Mouse (Mus musculus): ENCODE measurements around the gene Mapkapk5. TPM values are rescaled to one million over a fixed set of nuclear protein-coding genes. Genes with fewer than 3 reads are reported as not detected.
A peak's percentile ranks its signal among the peaks of the same experiment; 100 is the strongest.

The Mapkapk5 gene
- polyA plus RNA-seq, 1 experiment from 2014 or later, result 22.9 TPM

- H3K27me3 ChIP-seq, result no peaks in the 10 kb centered on the region
- no peak for ATAC-seq (ENCODE audit: insufficient read depth)
- H3K4me3 ChIP-seq (replicated peaks), result no peak overlapping the region
- peaks cover 8% of the 10 kb centered on the region for H3K36me3 ChIP-seq (replicated peaks)
- no peak overlapping the region for H3K4me2 ChIP-seq
- H3K27ac ChIP-seq (replicated peaks), result peak overlapping the region; percentile 65; the same call in 1 of the 2 replicates
- 83% methylated on average over 10 of the region's 10 CpGs for WGBS (ENCODE audit: insufficient replicate concordance)
- peaks cover 49% of the 10 kb centered on the region for H3K4me1 ChIP-seq (replicated peaks)
- no peaks in the 10 kb centered on the region for H3K9me3 ChIP-seq (replicated peaks)
- no peak overlapping the region for H3K9ac ChIP-seq
Measured at GRCm38 (mm10) chr5:121585005-121585404, 39.3 kb upstream of the Mapkapk5 start.

GRCm38 (mm10) chr5:121583765-121584501 lies 38.2 kb upstream of the Mapkapk5 start:
- H3K4me3 ChIP-seq (replicated peaks), result no peak overlapping the region
- H3K27me3 ChIP-seq, result no peaks in the 10 kb centered on the region
- peak overlapping the region; percentile 29 for H3K4me2 ChIP-seq
- peak overlapping the region; percentile 65 for H3K27ac ChIP-seq (replicated peaks)
- ATAC-seq (ENCODE audit: insufficient read depth), result peak; percentile 72
- no peaks in the 10 kb centered on the region for H3K9me3 ChIP-seq (replicated peaks)
- peaks cover 47% of the 10 kb centered on the region for H3K4me1 ChIP-seq (replicated peaks)
- H3K36me3 ChIP-seq (replicated peaks), result peaks cover 19% of the 10 kb centered on the region
- no peak overlapping the region for H3K9ac ChIP-seq
- 36% methylated on average over 12 of the region's 12 CpGs for WGBS (ENCODE audit: insufficient replicate concordance)

- Histone ChIP-seq H3K27ac (replicated peaks) (no peak overlapping the region), H3K36me3 (replicated peaks) (peaks cover 36% of the 10 kb centered on the region), H3K9me3 (replicated peaks) (no peaks in the 10 kb centered on the region), H3K9ac (no peak overlapping the region), H3K4me3 (replicated peaks) (no peak overlapping the region), H3K4me2 (no peak overlapping the region), H3K4me1 (replicated peaks) (peaks cover 28% of the 10 kb centered on the region), H3K27me3 (no peaks in the 10 kb centered on the region)
- no peak for ATAC-seq (ENCODE audit: insufficient read depth)
- 77% methylated on average over 8 of the region's 8 CpGs for WGBS (ENCODE audit: insufficient replicate concordance)
Measured at GRCm38 (mm10) chr5:121581945-121582344, 36.2 kb upstream of the Mapkapk5 start.

- Histone ChIP-seq H3K4me1 (replicated peaks) (no peaks in the 10 kb centered on the region; the same call in 1 of the 2 replicates), H3K4me3 (replicated peaks) (no peak overlapping the region), H3K9ac (no peak overlapping the region), H3K9me3 (replicated peaks) (no peaks in the 10 kb centered on the region), H3K27me3 (no peaks in the 10 kb centered on the region), H3K4me2 (no peak overlapping the region), H3K36me3 (replicated peaks) (peaks cover 82% of the 10 kb centered on the region), H3K27ac (replicated peaks) (no peak overlapping the region)
- ATAC-seq (ENCODE audit: insufficient read depth), result no peak
- 76% methylated on average over 11 of the region's 11 CpGs for WGBS (ENCODE audit: insufficient replicate concordance)
Measured at GRCm38 (mm10) chr5:121576927-121577488, 31.3 kb upstream of the Mapkapk5 start.

GRCm38 (mm10) chr5:121575867-121576266 lies 30.2 kb upstream of the Mapkapk5 start:
- no peak overlapping the region for H3K9ac ChIP-seq

GRCm38 (mm10) chr5:121574145-121574544 lies 28.4 kb upstream of the Mapkapk5 start:
- ATAC-seq (ENCODE audit: insufficient read depth), result no peak
- Histone ChIP-seq H3K4me3 (replicated peaks) (no peak overlapping the region), H3K9me3 (replicated peaks) (no peaks in the 10 kb centered on the region), H3K27ac (replicated peaks) (no peak overlapping the region), H3K4me1 (replicated peaks) (no peaks in the 10 kb centered on the region), H3K4me2 (no peak overlapping the region), H3K9ac (no peak overlapping the region), H3K36me3 (replicated peaks) (peaks cover 94% of the 10 kb centered on the region), H3K27me3 (no peaks in the 10 kb centered on the region)
- WGBS (ENCODE audit: insufficient replicate concordance), result 79% methylated on average over 13 of the region's 13 CpGs

More at GRCm38 (mm10) chr5:121575867-121576266, 30.2 kb upstream of the Mapkapk5 start:
- H3K4me1 ChIP-seq (replicated peaks), result no peaks in the 10 kb centered on the region
- WGBS (ENCODE audit: insufficient replicate concordance), result 90% methylated on average over 11 of the region's 11 CpGs
- H3K27me3 ChIP-seq, result no peaks in the 10 kb centered on the region
- no peaks in the 10 kb centered on the region for H3K9me3 ChIP-seq (replicated peaks)
- H3K4me2 ChIP-seq, result no peak overlapping the region
- H3K4me3 ChIP-seq (replicated peaks), result no peak overlapping the region
- H3K27ac ChIP-seq (replicated peaks), result no peak overlapping the region
- no peak for ATAC-seq (ENCODE audit: insufficient read depth)
- peaks cover 93% of the 10 kb centered on the region for H3K36me3 ChIP-seq (replicated peaks)

- Histone ChIP-seq H3K9me3 (replicated peaks) (no peaks in the 10 kb centered on the region), H3K9ac (no peak overlapping the region), H3K4me1 (replicated peaks) (no peaks in the 10 kb centered on the region; the same call in none of the 2 replicates), H3K4me3 (replicated peaks) (no peak overlapping the region), H3K27ac (replicated peaks) (no peak overlapping the region), H3K4me2 (no peak overlapping the region), H3K36me3 (replicated peaks) (peaks cover 85% of the 10 kb centered on the region), H3K27me3 (no peaks in the 10 kb centered on the region)
- 77% methylated on average over 1 of the region's 1 CpGs for WGBS (ENCODE audit: insufficient replicate concordance)
- ATAC-seq (ENCODE audit: insufficient read depth), result no peak
Measured at GRCm38 (mm10) chr5:121570787-121571186, 25.1 kb upstream of the Mapkapk5 start.

- Histone ChIP-seq H3K4me2 (no peak overlapping the region), H3K9me3 (replicated peaks) (no peaks in the 10 kb centered on the region), H3K27me3 (no peaks in the 10 kb centered on the region), H3K4me1 (replicated peaks) (peaks cover 7% of the 10 kb centered on the region), H3K27ac (replicated peaks) (no peak overlapping the region), H3K9ac (no peak overlapping the region), H3K4me3 (replicated peaks) (no peak overlapping the region), H3K36me3 (replicated peaks) (peaks cover 77% of the 10 kb centered on the region)
- ATAC-seq (ENCODE audit: insufficient read depth), result no peak
- WGBS (ENCODE audit: insufficient replicate concordance), result 82% methylated on average over 9 of the region's 9 CpGs
Measured at GRCm38 (mm10) chr5:121569881-121570420, 24.2 kb upstream of the Mapkapk5 start.

- Histone ChIP-seq H3K36me3 (replicated peaks) (peaks cover 40% of the 10 kb centered on the region), H3K4me2 (no peak overlapping the region), H3K9me3 (replicated peaks) (no peaks in the 10 kb centered on the region), H3K27me3 (no peaks in the 10 kb centered on the region), H3K4me3 (replicated peaks) (no peak overlapping the region), H3K9ac (no peak overlapping the region), H3K27ac (replicated peaks) (0 out of 2 replicates have a peak overlapping the region, but pooled peaks have one; percentile 14), H3K4me1 (replicated peaks) (peaks cover 14% of the 10 kb centered on the region)
- WGBS (ENCODE audit: insufficient replicate concordance), result 72% methylated on average over 16 of the region's 16 CpGs
- peak; percentile 47; the same call in 1 of the 2 replicates for ATAC-seq (ENCODE audit: insufficient read depth)
Measured at GRCm38 (mm10) chr5:121566035-121566681, 20.5 kb upstream of the Mapkapk5 start.

GRCm38 (mm10) chr5:121564468-121564895 lies 18.8 kb upstream of the Mapkapk5 start:
- Histone ChIP-seq H3K4me1 (replicated peaks) (peaks cover 14% of the 10 kb centered on the region), H3K9ac (no peak overlapping the region), H3K36me3 (replicated peaks) (peaks cover 23% of the 10 kb centered on the region), H3K27me3 (no peaks in the 10 kb centered on the region), H3K4me3 (replicated peaks) (peak overlapping the region; percentile 25; the same call in 1 of the 2 replicates), H3K4me2 (peak overlapping the region; percentile 61), H3K27ac (replicated peaks) (no peak overlapping the region), H3K9me3 (replicated peaks) (no peaks in the 10 kb centered on the region)
- no peak for ATAC-seq (ENCODE audit: insufficient read depth)
- WGBS (ENCODE audit: insufficient replicate concordance), result 7% methylated on average over 11 of the region's 11 CpGs

- 65% methylated on average over 3 of the region's 3 CpGs for whole genome bisulfite sequencing (ENCODE audit: insufficient replicate concordance)
- Histone ChIP-seq H3K9me3 (replicated peaks) (no peaks in the 10 kb centered on the region), H3K36me3 (replicated peaks) (peaks cover 8% of the 10 kb centered on the region), H3K4me3 (replicated peaks) (no peak overlapping the region), H3K27me3 (no peaks in the 10 kb centered on the region; the same call in 1 of the 2 replicates), H3K4me1 (replicated peaks) (peaks cover 14% of the 10 kb centered on the region), H3K27ac (replicated peaks) (no peak overlapping the region), H3K4me2 (no peak overlapping the region), H3K9ac (no peak overlapping the region)
- ATAC-seq (ENCODE audit: insufficient read depth), result no peak
Measured at GRCm38 (mm10) chr5:121562436-121562835, 16.7 kb upstream of the Mapkapk5 start.

All from liver, embryonic 15.5 days (tissue).